Mouse (Mus musculus) midbrain, embryonic 11.5 days (tissue): ENCODE results near the gene Cracr2b. TPM values are rescaled to one million over a fixed set of nuclear protein-coding genes. Genes with fewer than 3 reads are reported as not detected.

Source experiments
- ATAC-seq: fragments of 200-750 bp; cut with Nextera tagmentation; 2 replicates; pipeline ENCODE4 v1.8.0; 2017; ENCODE audit warnings: moderate TSS enrichment, moderate library complexity; ENCODE audit not compliant: low FRiP score
- DNase-seq: peaks from one replicate; pipeline ENCODE4 v3.0.0; 2015; ENCODE audit warnings: low spot score; ENCODE audit errors: missing footprints
- H3K27ac ChIP-seq: fragments of 300-500 bp; sonication (generic); 2 replicates; pipeline ENCODE4 v1.5.1; 2014; ENCODE audit warnings: low read depth, low read length
- H3K27me3 ChIP-seq: fragments of 300-500 bp; sonication (generic); 2 replicates; pipeline ENCODE4 v1.6.1; 2014; ENCODE audit warnings: mild to moderate bottlenecking, low read length, moderate library complexity, mixed read lengths; ENCODE audit not compliant: control insufficient read depth, insufficient read depth
- H3K36me3 ChIP-seq: fragments of 300-500 bp; sonication (generic); 2 replicates; pipeline ENCODE4 v1.6.1; 2014; ENCODE audit warnings: mild to moderate bottlenecking, low read length, moderate library complexity, mixed read lengths; ENCODE audit not compliant: control insufficient read depth, insufficient read depth
- H3K4me1 ChIP-seq: fragments of 300-500 bp; sonication (generic); 2 replicates; pipeline ENCODE4 v1.6.1; 2014; ENCODE audit warnings: low read length; ENCODE audit not compliant: control insufficient read depth, insufficient read depth
- H3K4me2 ChIP-seq: fragments of 300-500 bp; sonication (generic); 2 replicates; pipeline ENCODE4 v1.6.1; 2014; ENCODE audit warnings: mild to moderate bottlenecking, moderate library complexity
- H3K4me3 ChIP-seq: fragments of 300-500 bp; sonication (generic); 2 replicates; pipeline ENCODE4 v1.5.1; 2014; ENCODE audit warnings: low read depth, low read length
- H3K9ac ChIP-seq: fragments of 300-500 bp; sonication (generic); 2 replicates; pipeline ENCODE4 v1.6.1; 2014; ENCODE audit warnings: low read length
- H3K9me3 ChIP-seq: fragments of 300-500 bp; sonication (generic); 2 replicates; pipeline ENCODE4 v1.6.1; 2016; ENCODE audit warnings: low read length; ENCODE audit not compliant: control insufficient read depth
- WGBS: fragments of 180-500 bp; shearing (Covaris S2); extraction: QIAGEN DNeasy Blood & Tissue Kit; methylation state at CpG from one replicate; pipeline ENCODE4 v1.1.7; 2014; 5-methylcytosine and 5-hydroxymethylcytosine counted together
- polyA plus RNA-seq: library from polyadenylated mRNA; unstranded; fragments of >200 nt; fragmentation: Nextera tagmentation; extraction: Ambion mirVana; gene quantifications from 2 replicates; pipeline ENCODE4 v1.2.1, GENCODE M21; 2014

Cracr2b gene
- polyA plus RNA-seq, 1 experiment from 2014 or later = 5.3 TPM

- Histone ChIP-seq H3K4me3 (no peak overlapping the region), H3K4me1 (peaks cover 25% of the 10 kb centered on the region), H3K27ac (no peak overlapping the region), H3K36me3 (peaks cover under 1% of the 10 kb centered on the region; the same call in 1 of the 2 replicates), H3K4me2 (no peak overlapping the region), H3K9me3 (no peaks in the 10 kb centered on the region), H3K27me3 (peaks cover 15% of the 10 kb centered on the region), H3K9ac (no peak overlapping the region)
- ATAC-seq (no peak), DNase-seq (no peak)
- WGBS = 67% methylated on average over 4 of the region's 4 CpGs
Observed at GRCm38 (mm10) chr7:141477578-141478269, 16.8 kb downstream of the Cracr2b start.

GRCm38 (mm10) chr7:141478270-141478748, 17.4 kb downstream of the Cracr2b start:
- no peak overlapping the region for H3K4me2 ChIP-seq
- ATAC-seq (no peak), DNase-seq (no peak)
- 81% methylated on average over 5 of the region's 5 CpGs for WGBS
- H3K27me3 ChIP-seq = peaks cover 19% of the 10 kb centered on the region
- H3K4me3 ChIP-seq = no peak overlapping the region
- no peaks in the 10 kb centered on the region for H3K9me3 ChIP-seq
- H3K36me3 ChIP-seq = no peaks in the 10 kb centered on the region
- no peak overlapping the region for H3K9ac ChIP-seq
- H3K27ac ChIP-seq = no peak overlapping the region
- H3K4me1 ChIP-seq = peaks cover 26% of the 10 kb centered on the region

GRCm38 (mm10) chr7:141480842-141481497, 20.1 kb downstream of the Cracr2b start:
- H3K4me2 ChIP-seq = peak overlapping the region; percentile 93
- no peak overlapping the region for H3K9ac ChIP-seq
- WGBS = 8% methylated on average over 10 of the region's 10 CpGs
- peaks cover 19% of the 10 kb centered on the region for H3K27me3 ChIP-seq
- no peaks in the 10 kb centered on the region for H3K9me3 ChIP-seq
- DNase-seq (peak; percentile 92), ATAC-seq (peak; percentile 46; the same call in 1 of the 2 replicates)
- no peaks in the 10 kb centered on the region for H3K36me3 ChIP-seq
- no peak overlapping the region for H3K4me3 ChIP-seq
- no peak overlapping the region for H3K27ac ChIP-seq
- peaks cover 15% of the 10 kb centered on the region; the same call in 1 of the 2 replicates for H3K4me1 ChIP-seq

- DNase-seq (peak; percentile 96), ATAC-seq (peak; percentile 72)
- H3K36me3 ChIP-seq = no peaks in the 10 kb centered on the region
- peaks cover 16% of the 10 kb centered on the region for H3K27me3 ChIP-seq
- no peaks in the 10 kb centered on the region for H3K9me3 ChIP-seq
- H3K4me1 ChIP-seq = peaks cover 15% of the 10 kb centered on the region; the same call in 1 of the 2 replicates
- under 1% methylated on average over 81 of the region's 81 CpGs for WGBS
- peak overlapping the region; percentile 93 for H3K4me2 ChIP-seq
- H3K4me3 ChIP-seq = peak overlapping the region; percentile 59
- peak overlapping the region; percentile 66 for H3K9ac ChIP-seq
- H3K27ac ChIP-seq = no peak overlapping the region; the same call in 1 of the 2 replicates
Observed at GRCm38 (mm10) chr7:141481498-141482401, 20.9 kb downstream of the Cracr2b start.

GRCm38 (mm10) chr7:141482531-141483024, 21.7 kb downstream of the Cracr2b start:
- peak; percentile 84 for DNase-seq
- Histone ChIP-seq H3K9ac (peak overlapping the region; percentile 66), H3K9me3 (no peaks in the 10 kb centered on the region), H3K4me2 (peak overlapping the region; percentile 93), H3K4me1 (peaks cover 10% of the 10 kb centered on the region; the same call in 1 of the 2 replicates), H3K27me3 (peaks cover 12% of the 10 kb centered on the region), H3K27ac (no peak overlapping the region), H3K4me3 (peak overlapping the region; percentile 59), H3K36me3 (no peaks in the 10 kb centered on the region)
- ATAC-seq = no peak
- WGBS = 7% methylated on average over 11 of the region's 11 CpGs

- DNase-seq (no peak), ATAC-seq (no peak)
- peaks cover 10% of the 10 kb centered on the region; the same call in 1 of the 2 replicates for H3K4me1 ChIP-seq
- no peak overlapping the region for H3K4me3 ChIP-seq
- H3K9me3 ChIP-seq = no peaks in the 10 kb centered on the region
- H3K27ac ChIP-seq = no peak overlapping the region
- WGBS = 81% methylated on average over 5 of the region's 6 CpGs
- H3K36me3 ChIP-seq = no peaks in the 10 kb centered on the region
- H3K27me3 ChIP-seq = peaks cover 11% of the 10 kb centered on the region
- H3K4me2 ChIP-seq = no peak overlapping the region; the same call in 1 of the 2 replicates
- H3K9ac ChIP-seq = no peak overlapping the region
Observed at GRCm38 (mm10) chr7:141483114-141483653, 22.3 kb downstream of the Cracr2b start.

- no peak overlapping the region for H3K27ac ChIP-seq
- no peak overlapping the region for H3K4me3 ChIP-seq
- DNase-seq (no peak), ATAC-seq (no peak)
- peaks cover 11% of the 10 kb centered on the region for H3K27me3 ChIP-seq
- 79% methylated on average over 5 of the region's 5 CpGs for WGBS
- no peaks in the 10 kb centered on the region for H3K36me3 ChIP-seq
- peaks cover 10% of the 10 kb centered on the region; the same call in 1 of the 2 replicates for H3K4me1 ChIP-seq
- H3K4me2 ChIP-seq = no peak overlapping the region
- H3K9me3 ChIP-seq = no peaks in the 10 kb centered on the region
- no peak overlapping the region for H3K9ac ChIP-seq
Observed at GRCm38 (mm10) chr7:141484186-141485120, 23.6 kb downstream of the Cracr2b start.
